Mouse (Mus musculus) common myeloid progenitor, adult 5-6 weeks (primary cell): ENCODE results near the gene Magi3. TPM values are rescaled to one million over a fixed set of nuclear protein-coding genes. Genes with fewer than 3 reads are reported as not detected.

Source experiments
- ATAC-seq: replicated peaks from 2 replicates; pipeline ENCODE4 v1.8.0; 2016; ENCODE audit warnings: low read depth, mild to moderate bottlenecking, moderate TSS enrichment, inconsistent platforms; ENCODE audit not compliant: poor library complexity, severe bottlenecking
- total RNA-seq: library from RNA; stranded (forward); fragments of 200-1000, 187-1606 nt; gene quantifications from 2 replicates; pipeline ENCODE4 v1.2.3, GENCODE M21; 2017

The Magi3 gene
- total RNA-seq, 1 experiment from 2014 or later = 6.3 TPM

DNA sequence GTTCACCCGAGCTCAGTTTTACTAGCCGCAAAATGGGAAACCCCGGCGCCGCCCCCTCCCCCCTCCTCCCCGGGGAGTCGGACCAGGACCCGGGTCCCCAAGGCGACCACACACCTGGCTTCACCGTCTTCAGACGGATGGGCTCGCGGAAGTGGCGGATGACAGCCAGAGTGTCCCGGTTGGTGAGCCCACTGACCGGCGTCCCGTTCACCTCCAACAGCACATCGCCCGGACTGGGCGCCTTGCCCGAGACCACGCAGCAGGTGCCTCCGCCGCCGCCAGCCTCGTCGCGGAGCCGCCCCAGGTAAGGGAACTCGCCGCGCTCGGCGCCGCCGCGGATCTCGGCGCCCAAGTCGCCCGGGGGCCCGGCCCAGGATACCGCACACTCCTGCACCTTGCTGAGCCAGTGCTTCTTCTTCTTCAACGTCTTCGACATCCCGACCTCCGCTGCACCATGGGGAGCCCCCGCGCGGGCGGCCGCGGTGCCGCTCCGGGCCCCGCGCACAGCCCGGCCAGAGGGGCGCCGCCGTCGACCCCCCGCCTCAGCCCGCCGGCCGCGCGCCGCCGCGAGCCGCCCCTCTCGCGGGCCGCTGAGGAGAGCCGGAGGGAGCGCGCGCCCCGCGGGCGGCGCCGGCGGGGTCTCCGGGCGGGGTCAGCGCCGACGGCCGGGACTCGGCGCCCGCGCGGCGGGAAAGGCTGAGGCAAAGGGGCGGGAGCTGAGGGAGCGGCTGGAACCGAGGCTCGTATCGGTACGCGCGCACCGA, 461 bp downstream of the Magi3 start:
- no peak for ATAC-seq

DNA sequence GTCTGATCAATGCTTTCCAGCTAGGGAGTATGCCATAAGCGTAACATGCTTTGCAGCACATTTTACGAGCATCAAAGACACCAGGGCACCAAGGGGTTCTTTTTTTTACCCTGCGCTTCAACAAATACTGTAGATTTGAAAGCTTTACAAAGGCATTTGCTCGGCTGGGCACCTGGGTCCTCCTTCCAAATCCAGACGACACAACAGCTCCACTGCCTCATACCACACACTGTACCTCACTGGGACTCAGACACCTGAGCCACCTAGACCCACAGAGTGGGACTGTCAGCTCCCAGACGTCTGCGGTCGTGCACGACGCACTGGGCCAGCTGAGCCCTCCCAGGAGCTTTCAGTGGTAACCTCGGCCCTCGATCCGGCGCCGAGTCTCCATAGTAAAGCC, 1.2 kb downstream of the Magi3 start:
- no peak for ATAC-seq

DNA sequence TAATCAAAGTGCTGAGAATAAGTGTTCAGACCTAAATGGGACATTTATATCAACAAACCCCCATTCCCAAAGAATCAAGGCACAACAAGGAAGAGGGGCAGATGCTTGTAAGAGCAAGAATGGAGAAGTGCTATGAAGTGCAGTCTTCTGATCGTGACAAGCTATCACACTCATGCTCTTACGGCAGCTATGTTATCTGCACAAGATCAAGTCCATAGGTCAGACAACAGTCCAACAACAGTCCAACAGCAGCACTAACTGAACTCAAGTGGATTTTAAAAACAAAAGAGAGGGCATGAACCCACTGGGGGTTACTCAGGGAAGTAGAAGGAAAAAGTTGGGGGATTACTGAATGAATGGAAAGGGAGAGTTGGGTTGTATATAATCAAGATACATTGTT, 30.4 kb downstream of the Magi3 start:
- no peak for ATAC-seq

DNA sequence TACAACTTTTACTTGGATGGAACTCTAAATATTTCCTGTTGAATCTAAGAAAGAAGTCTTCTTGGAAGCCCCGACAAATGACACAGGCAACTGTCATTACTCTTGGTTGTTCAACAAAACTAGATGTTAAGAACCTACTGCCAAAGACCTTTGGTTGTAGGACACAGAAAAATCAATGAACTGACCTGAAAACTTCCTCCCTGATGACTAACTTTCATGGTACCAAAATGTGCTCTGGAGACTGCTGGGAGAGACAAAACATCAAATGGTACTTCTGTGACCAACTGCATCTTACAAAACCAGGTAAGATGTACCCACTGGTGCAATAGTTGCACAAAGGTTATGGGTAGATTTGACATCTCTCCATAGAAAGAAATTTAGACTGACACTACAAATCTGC, 30.9 kb downstream of the Magi3 start:
- ATAC-seq = no peak

DNA sequence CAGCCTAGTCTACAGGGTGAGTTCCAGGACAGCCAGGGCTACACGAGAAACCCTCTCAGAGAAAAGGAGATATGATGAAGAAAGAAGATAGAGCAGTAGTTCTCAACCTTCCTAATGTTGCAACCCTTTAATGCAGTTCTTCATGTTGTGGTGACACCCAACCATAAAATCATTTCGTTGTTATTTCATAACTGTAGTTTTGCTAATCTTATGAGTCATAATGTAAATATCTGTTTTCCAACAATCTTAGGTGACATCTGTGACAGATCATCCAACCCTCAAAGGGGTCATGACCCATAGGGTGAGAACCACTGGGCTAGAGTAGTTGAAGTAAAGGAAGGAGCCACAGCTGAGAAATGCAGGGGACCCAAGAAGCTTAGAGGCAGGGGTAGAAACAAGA, 35.9 kb downstream of the Magi3 start:
- ATAC-seq = no peak

DNA sequence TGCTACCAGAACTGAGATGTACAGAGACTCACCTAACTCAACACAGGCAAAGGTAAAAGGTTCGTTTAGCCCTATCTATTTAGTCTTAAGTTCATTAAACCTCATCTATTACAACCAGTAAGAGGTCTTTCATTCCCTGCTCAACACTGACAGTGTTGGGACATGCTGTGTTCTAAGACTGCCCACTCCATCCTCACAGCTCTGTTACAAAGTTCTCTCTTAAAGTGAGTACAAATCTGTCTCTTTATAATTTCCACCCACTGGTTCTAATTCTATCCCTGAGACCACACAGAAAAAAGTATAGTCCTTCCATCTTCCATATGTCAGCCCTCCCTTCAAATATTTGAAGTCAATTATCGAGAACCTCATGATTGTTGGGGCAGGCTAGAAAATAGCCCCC, 36.5 kb downstream of the Magi3 start:
- no peak for ATAC-seq

DNA sequence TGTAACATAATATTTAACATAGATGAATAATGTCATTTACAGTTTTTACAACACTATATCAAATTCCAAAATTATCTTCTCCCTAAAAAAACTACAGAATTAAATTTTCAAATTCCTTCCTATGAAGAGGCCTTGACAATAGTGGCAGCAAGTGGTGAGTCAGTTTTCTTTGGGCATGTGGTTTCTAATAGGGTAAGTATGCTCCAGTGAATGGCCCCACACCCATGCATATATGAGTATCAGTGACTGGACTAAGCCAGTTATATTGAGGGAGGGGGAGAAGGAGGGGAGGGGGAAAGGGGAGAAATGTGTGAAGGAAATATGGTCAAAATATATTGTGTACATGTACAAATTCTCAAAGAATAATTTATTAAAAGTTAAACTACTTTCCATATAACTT, 37.5 kb downstream of the Magi3 start:
- no peak for ATAC-seq

DNA sequence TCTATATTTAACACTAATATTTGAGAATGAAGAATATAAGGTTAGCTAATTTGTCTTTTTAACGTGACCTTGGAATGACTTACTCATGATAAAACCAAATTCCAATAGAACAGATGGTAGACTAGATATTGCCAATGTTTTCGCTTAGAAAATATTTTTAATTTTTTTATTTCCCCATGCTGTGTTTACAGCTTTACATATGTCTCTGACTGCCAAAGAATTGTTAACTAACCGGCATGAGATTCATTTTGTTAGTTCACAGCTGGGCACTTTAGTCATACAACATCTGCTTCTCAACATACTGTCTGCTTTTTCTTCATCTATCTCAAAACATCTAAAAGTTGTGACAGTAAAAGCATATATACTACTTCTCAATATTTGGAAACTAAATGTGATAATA, 58.8 kb downstream of the Magi3 start:
- ATAC-seq = no peak

DNA sequence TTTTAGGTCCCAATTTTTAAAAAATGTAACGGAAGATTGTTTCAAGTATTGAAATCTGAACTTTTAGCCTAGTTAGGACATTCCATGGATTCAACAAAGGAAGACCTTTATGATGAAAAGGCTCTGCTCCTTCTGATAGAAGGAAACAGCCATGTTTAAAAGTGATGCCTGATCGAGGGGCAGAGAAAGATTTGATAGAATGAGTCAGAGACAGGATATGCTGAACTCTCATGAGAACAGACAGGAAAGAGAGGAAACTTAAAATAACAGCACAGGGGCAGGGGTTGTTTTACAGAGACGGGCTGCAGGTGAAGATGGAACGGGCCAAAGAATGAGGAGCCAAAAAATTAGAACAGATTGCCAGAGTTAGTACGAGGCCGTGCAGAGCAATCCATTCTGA, 59.6 kb downstream of the Magi3 start:
- no peak for ATAC-seq

DNA sequence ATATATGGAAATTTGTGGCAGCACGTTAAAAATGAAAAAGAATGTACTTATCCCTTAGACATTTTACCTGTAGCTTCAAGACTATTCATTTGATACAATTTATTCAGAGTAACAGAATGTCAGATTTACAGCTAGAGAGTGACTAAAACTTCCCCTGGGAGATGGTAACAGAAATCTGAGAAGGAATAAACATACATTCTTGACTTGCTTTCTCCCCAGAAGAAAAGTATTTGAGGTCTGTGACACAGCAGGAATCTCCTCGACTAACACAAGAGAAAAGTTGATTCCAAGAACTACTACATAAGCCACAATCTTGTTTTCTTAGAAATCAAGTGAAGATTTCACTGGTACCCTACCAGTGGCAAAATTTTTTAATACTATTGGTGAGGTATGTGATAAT, 70.0 kb downstream of the Magi3 start:
- no peak for ATAC-seq

DNA sequence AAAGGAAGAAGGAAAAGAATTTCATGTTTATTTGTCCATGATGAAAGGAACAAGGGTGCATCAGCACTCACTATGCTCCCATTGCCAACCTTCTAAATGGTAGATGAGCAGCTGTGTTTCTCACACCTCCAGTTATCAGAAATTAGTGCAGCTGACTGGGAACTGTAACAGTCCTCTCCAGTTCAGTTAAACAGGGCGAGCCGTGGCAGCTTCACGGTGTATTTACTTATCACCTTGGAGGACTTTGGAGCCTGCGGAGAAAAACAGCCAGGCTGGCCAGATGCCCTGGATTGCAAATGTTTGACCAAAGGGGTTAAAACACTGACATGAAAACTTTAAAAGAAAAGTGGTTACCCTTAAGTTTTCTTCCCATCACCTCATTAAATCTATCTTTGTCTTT, 77.8 kb downstream of the Magi3 start:
- ATAC-seq = no peak

DNA sequence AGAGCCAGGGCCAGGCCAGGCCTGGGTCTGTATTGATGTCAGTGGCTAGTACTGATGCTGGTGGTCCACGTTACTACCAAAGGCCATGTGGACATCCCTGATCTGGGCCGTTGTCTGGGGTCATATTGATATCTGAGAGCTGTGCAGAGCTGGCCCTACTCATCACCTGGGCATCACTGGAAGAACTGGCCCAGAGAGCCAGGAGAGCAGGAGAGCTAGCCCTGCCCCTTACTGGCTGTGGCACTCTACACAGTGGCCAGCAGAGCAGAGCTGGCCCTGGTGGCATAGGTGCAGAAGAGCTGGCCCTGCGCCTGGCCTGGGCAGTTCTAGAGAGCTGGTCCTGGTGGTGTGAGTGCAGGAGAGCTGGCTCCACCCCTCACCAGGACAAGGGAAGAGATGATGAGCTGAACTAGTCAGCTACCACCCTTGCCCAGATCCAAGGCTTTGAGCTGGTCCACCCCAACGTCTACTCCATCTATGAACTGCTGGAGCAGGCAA, 81.2 kb downstream of the Magi3 start:
- ATAC-seq = no peak

DNA sequence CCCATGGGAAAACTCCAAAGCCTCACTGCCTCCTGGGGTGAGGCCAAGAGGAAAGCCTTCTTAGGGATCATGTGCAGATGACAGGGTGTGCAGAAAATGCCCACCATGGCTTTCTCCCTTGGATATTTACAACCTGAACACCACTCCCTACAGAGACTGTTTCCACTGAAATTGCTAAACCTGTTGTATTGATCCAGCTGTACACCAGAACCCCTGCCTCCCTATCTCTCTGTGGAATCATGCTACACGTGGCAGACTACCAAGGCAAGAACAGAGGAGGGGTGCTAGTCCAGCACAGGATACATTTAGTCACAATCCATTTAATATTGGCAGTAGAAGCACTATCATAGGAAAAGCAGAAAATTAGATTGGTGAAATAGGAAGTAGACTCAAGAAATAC, 94.5 kb downstream of the Magi3 start:
- ATAC-seq = no peak

DNA sequence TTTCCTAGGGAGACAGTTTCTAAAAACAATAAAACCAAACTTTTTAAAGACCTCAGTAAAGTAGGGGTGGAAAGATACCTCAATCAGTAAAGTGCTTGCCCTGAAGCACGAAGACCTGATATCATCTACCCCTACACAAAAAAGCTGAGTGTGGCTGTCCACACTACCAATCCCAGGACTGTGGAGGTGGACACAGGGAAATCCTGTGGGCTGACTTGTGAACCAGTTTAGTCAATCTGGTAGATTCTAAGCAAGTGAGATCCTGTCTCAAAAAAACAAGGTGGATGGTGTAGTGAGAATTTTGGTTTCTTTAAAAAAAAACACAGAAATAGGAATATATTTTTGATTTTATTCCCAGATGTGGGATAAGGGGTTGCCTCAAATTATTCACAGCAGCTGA, 96.3 kb downstream of the Magi3 start:
- ATAC-seq = no peak

DNA sequence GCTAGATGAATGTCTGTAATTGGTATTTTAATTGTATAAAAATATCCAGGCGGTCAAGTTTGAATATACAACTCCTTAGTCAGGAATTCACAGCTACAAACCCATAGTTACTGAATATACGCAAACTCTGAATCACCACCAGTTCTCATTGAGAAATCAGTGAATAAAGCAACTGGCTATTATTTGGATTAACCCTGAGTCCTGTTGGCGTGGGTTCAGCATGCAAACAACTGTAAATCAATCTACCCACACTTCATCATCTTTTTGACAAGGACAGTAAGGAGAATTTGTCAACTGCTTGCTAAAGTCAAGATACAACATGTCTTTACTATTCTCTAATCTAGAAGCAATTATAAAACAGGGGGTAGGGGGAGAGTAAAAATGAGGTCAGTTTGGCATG, 110.7 kb downstream of the Magi3 start:
- no peak for ATAC-seq

DNA sequence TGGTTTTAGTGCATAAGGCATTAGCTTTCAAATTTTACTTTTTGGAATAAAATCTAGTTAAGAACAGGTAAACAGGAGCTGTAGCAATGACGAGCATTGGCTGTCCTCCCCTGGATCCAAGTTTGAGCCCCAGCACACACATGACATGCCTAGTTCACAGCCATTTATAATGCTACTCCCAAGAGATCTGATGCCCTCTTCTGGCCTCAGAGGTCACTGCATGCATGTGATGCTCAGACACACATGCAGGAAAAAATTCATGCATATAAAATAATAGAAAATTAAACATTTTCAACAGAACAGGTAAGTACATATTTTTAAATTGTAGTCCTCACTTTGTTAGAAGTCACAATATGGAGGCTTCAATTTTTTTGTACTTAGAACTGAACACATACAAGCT, 115.2 kb downstream of the Magi3 start:
- peak; percentile 84 for ATAC-seq

DNA sequence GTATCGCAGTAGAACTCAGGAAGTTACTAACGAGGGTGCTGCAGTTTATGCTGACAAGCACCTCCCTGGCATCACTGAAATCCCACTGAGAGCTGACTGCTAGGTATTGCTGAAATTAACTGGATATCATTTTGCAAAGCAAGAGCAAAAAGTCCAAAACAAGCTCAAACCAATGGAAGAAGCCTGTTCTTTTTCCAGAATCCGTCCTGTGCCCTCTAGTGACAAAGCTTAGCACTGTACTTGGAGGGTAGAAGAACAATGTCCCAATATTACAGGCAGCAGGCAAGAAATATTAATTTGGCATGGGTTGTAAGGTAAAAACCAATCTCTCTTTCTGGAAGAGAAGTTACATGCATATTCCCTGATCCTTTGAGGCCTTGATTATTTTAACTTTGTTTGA, 118.5 kb downstream of the Magi3 start:
- ATAC-seq = no peak

DNA sequence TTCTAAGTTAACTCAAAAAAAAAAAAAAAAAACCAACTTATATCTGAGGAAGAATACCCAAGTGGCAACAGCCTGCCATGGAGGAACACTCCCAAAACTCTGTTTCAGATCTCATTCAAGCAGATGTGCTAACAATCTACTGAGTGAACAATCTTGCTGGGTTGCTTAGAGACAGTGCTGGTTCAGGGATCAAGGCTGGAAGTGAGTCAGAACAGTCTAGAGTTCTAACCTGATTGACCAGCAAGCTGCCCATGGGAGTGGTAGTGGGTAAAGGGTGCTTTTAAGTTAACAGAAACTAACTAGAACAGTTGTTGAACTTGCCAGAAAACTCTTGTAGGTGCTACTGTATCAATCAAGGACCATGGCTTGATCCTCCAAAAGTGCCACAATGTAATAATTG, 118.9 kb downstream of the Magi3 start:
- ATAC-seq = no peak

DNA sequence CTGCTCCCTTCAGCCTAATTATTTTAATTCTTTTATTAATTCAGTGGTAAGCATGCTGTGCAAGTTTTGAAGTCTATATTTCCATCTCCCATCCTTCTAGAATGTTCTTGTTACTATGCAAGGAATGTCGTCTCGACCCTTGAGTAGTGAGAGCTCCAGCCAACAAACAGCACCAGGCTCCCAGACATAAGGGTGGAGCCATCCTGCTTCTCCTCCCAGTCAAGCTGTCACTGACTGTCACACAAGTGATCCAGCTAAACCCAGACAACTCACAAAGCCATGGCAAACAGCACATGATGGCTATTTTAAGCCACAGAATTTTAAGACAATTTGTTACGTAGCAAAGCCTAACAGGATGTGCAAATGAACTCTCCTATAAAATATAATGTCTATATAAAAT, 124.2 kb downstream of the Magi3 start:
- ATAC-seq = no peak

DNA sequence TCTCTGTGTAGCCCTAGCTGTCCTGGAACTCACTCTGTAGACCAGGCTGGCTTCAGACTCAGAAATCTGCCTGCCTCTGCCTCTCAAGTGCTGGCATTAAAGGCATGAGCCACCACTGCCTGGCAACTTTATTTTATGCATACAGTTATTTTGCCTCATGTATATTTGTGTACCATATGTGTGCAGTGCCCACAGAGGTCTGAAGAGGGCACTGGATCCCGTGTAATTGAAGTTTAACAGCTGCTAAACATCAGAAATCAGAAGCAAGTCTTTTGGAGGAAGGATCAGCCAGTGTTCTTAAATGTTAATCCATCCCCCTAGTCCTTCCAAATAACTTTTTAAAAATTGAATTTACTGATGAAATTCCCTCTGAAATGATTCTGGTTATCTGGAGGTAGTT, 125.5 kb downstream of the Magi3 start:
- ATAC-seq = no peak

DNA sequence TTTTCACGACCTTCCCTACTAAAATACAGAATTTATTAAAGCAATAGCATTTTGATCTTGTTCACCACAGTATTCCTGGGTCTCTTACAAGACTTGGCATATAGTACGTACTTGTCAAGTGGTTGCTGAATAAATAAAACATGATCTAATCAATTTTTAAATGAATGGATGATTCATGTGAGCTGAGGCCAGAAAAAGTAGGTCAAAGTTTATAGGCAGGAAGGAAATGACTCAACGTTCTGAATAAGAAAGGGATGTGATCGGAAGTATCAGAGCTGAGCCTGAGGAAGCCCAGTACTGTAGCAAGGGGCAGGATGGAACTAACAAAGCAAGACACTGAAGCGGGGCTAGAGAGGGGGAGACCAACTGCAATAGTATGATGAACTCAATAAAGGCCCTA, 127.4 kb downstream of the Magi3 start:
- no peak for ATAC-seq

DNA sequence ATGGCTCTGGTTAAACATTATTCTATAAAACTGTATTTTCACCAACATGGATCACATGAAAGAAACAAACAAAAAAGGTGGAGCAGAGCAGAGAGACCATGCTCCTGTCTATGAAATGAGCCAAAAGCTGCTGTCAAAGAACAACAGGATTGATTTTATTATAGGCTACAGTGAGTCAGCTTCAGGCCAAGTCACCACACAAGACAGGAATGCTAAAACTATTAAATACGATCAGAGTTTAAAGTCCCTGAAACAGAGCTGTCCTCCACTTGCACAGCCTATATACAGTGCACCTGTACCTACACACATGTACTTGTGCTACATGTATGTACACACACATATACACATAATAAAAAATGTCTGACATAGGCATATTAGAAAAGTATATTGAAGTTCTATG, 138.1 kb downstream of the Magi3 start:
- no peak for ATAC-seq
